Mouse (Mus musculus) stomach, embryonic 16.5 days (tissue): ENCODE data around the gene Phrf1. TPM values are rescaled to one million over a fixed set of nuclear protein-coding genes. Genes with fewer than 3 reads are reported as not detected.
"Not testable (repeated sequence)": the region's sequence is repeated elsewhere in the genome, so short reads cannot be mapped to it uniquely, and the experiment has no call there.

Source experiments
- ATAC-seq: fragments of 200-750 bp; cut with Nextera tagmentation; 2 replicates; pipeline ENCODE4 v1.8.0; 2017; ENCODE audit warnings: moderate number of reproducible peaks, moderate TSS enrichment; ENCODE audit not compliant: insufficient read depth, low FRiP score
- H3K27ac ChIP-seq: fragments of 300-500 bp; sonication (generic); 2 replicates; pipeline ENCODE4 v1.5.1; 2014; ENCODE audit warnings: low read length
- H3K27me3 ChIP-seq: fragments of 300-500 bp; sonication (generic); 2 replicates; pipeline ENCODE4 v1.6.1; 2014; ENCODE audit warnings: low read length, control low read depth, mixed read lengths; ENCODE audit not compliant: control insufficient read depth, insufficient read depth
- H3K36me3 ChIP-seq: fragments of 300-500 bp; sonication (generic); 2 replicates; pipeline ENCODE4 v1.6.1; 2014; ENCODE audit warnings: low read length; ENCODE audit not compliant: control insufficient read depth, insufficient read depth
- H3K4me1 ChIP-seq: fragments of 300-500 bp; sonication (generic); 2 replicates; pipeline ENCODE4 v1.6.1; 2014; ENCODE audit warnings: low read length, control low read depth, mixed read lengths; ENCODE audit not compliant: control insufficient read depth, insufficient read depth
- H3K4me2 ChIP-seq: fragments of 300-500 bp; sonication (generic); 2 replicates; pipeline ENCODE4 v1.6.1; 2014; ENCODE audit warnings: low read depth, low read length, mixed read lengths
- H3K4me3 ChIP-seq: fragments of 300-500 bp; sonication (generic); replicated peaks from 2 replicates; pipeline ENCODE4 v1.5.1; 2014; ENCODE audit warnings: mild to moderate bottlenecking, low read length
- H3K9ac ChIP-seq: fragments of 300-500 bp; sonication (generic); 2 replicates; pipeline ENCODE4 v1.6.1; 2014; ENCODE audit warnings: low read length
- H3K9me3 ChIP-seq: fragments of 300-500 bp; sonication (generic); replicated peaks from 2 replicates; pipeline ENCODE4 v1.6.1; 2016; ENCODE audit warnings: low read length, control low read depth; ENCODE audit not compliant: control insufficient read depth
- WGBS: fragments of 180-500 bp; shearing (Covaris S2); extraction: QIAGEN DNeasy Blood & Tissue Kit; methylation state at CpG from one replicate; pipeline ENCODE4 v1.1.7; 2014; 5-methylcytosine and 5-hydroxymethylcytosine counted together
- polyA plus RNA-seq: library from polyadenylated mRNA; unstranded; fragments of >200 nt; fragmentation: Nextera tagmentation; extraction: Ambion mirVana; gene quantifications from 2 replicates; pipeline ENCODE4 v1.2.1, GENCODE M21; 2015

The Phrf1 gene
- polyA plus RNA-seq, 1 experiment from 2014 or later, result 57.6 TPM

- ATAC-seq, result no peak
- WGBS, result 71% methylated on average over 4 of the region's 4 CpGs
- Histone ChIP-seq H3K4me2 (0 out of 2 replicates have a peak overlapping the region, but pooled peaks have one; percentile 77), H3K4me3 (no peak overlapping the region), H3K9ac (peak overlapping the region; percentile 66), H3K36me3 (no peaks in the 10 kb centered on the region), H3K27me3 (no peaks in the 10 kb centered on the region), H3K27ac (peak overlapping the region; percentile 95), H3K9me3 (no peaks in the 10 kb centered on the region), H3K4me1 (peaks cover 42% of the 10 kb centered on the region)
Observed at GRCm38 (mm10) chr7:141222696-141223215, 5.8 kb upstream of the Phrf1 start.

GRCm38 (mm10) chr7:141226535-141226934 is 2.0 kb upstream of the Phrf1 start:
- Histone ChIP-seq H3K27ac (no peak overlapping the region), H3K4me2 (no peak overlapping the region), H3K9me3 (no peaks in the 10 kb centered on the region), H3K27me3 (no peaks in the 10 kb centered on the region), H3K4me3 (no peak overlapping the region), H3K36me3 (peaks cover 3% of the 10 kb centered on the region; the same call in 1 of the 2 replicates), H3K4me1 (peaks cover 28% of the 10 kb centered on the region), H3K9ac (no peak overlapping the region)
- 79% methylated on average over 6 of the region's 6 CpGs for WGBS
- no peak for ATAC-seq

GRCm38 (mm10) chr7:141227796-141228195 is 788 bp upstream of the Phrf1 start:
- H3K4me2 ChIP-seq, result 0 out of 2 replicates have a peak overlapping the region, but pooled peaks have one; percentile 22
- 77% methylated on average over 4 of the region's 4 CpGs for WGBS
- H3K4me3 ChIP-seq, result no peak overlapping the region
- no peaks in the 10 kb centered on the region for H3K27me3 ChIP-seq
- peaks cover 20% of the 10 kb centered on the region for H3K4me1 ChIP-seq
- peak overlapping the region; percentile 97; the same call in 1 of the 2 replicates for H3K9ac ChIP-seq
- H3K36me3 ChIP-seq, result peaks cover 16% of the 10 kb centered on the region; the same call in 1 of the 2 replicates
- H3K9me3 ChIP-seq, result no peaks in the 10 kb centered on the region
- no peak for ATAC-seq
- H3K27ac ChIP-seq, result no peak overlapping the region

- Histone ChIP-seq H3K36me3 (peaks cover 21% of the 10 kb centered on the region; the same call in 1 of the 2 replicates), H3K27me3 (no peaks in the 10 kb centered on the region), H3K9me3 (no peaks in the 10 kb centered on the region), H3K4me3 (peak overlapping the region; percentile 92), H3K4me2 (peak overlapping the region; percentile 85), H3K4me1 (peaks cover 16% of the 10 kb centered on the region), H3K27ac (no peak overlapping the region), H3K9ac (peak overlapping the region; percentile 97)
- 43% methylated on average over 6 of the region's 6 CpGs for WGBS
- no peak for ATAC-seq
Observed at GRCm38 (mm10) chr7:141229702-141230101, 1.1 kb downstream of the Phrf1 start.

- H3K9me3 ChIP-seq, result no peaks in the 10 kb centered on the region
- no peak overlapping the region for H3K4me3 ChIP-seq
- ATAC-seq, result no peak
- WGBS, result 88% methylated on average over 4 of the region's 4 CpGs
- no peak overlapping the region for H3K27ac ChIP-seq
- H3K36me3 ChIP-seq, result peaks cover 21% of the 10 kb centered on the region; the same call in 1 of the 2 replicates
- no peaks in the 10 kb centered on the region for H3K27me3 ChIP-seq
- no peak overlapping the region for H3K9ac ChIP-seq
- 0 out of 2 replicates have a peak overlapping the region, but pooled peaks have one; percentile 85 for H3K4me2 ChIP-seq
- peaks cover 16% of the 10 kb centered on the region for H3K4me1 ChIP-seq
Observed at GRCm38 (mm10) chr7:141230570-141230969, 2.0 kb downstream of the Phrf1 start.

- ATAC-seq, result no peak
Observed at GRCm38 (mm10) chr7:141231111-141231510, 2.5 kb downstream of the Phrf1 start.

GRCm38 (mm10) chr7:141231551-141231950 is 3.0 kb downstream of the Phrf1 start:
- Histone ChIP-seq H3K9me3 (no peaks in the 10 kb centered on the region), H3K27me3 (no peaks in the 10 kb centered on the region), H3K4me3 (no peak overlapping the region), H3K36me3 (peaks cover 21% of the 10 kb centered on the region; the same call in 1 of the 2 replicates), H3K9ac (no peak overlapping the region), H3K4me1 (peaks cover 16% of the 10 kb centered on the region), H3K27ac (no peak overlapping the region), H3K4me2 (no peak overlapping the region)
- 89% methylated on average over 10 of the region's 10 CpGs for whole genome bisulfite sequencing
- no peak for ATAC-seq

More at GRCm38 (mm10) chr7:141231111-141231510, 2.5 kb downstream of the Phrf1 start:
- Histone ChIP-seq H3K9me3 (no peaks in the 10 kb centered on the region), H3K27ac (no peak overlapping the region), H3K36me3 (peaks cover 21% of the 10 kb centered on the region; the same call in 1 of the 2 replicates), H3K9ac (no peak overlapping the region), H3K4me1 (peaks cover 16% of the 10 kb centered on the region), H3K4me2 (no peak overlapping the region), H3K27me3 (no peaks in the 10 kb centered on the region), H3K4me3 (no peak overlapping the region)
- WGBS, result 92% methylated on average over 3 of the region's 3 CpGs

GRCm38 (mm10) chr7:141250486-141250885 is 21.9 kb downstream of the Phrf1 start:
- H3K27ac ChIP-seq, H3K4me3 ChIP-seq, H3K27me3 ChIP-seq, H3K4me2 ChIP-seq, H3K4me1 ChIP-seq, H3K9me3 ChIP-seq, H3K9ac ChIP-seq, ATAC-seq: not testable (repeated sequence)
- WGBS, result 82% methylated on average over 4 of the region's 4 CpGs
- peaks cover 37% of the 10 kb centered on the region for H3K36me3 ChIP-seq

GRCm38 (mm10) chr7:141256159-141256558 is 27.6 kb downstream of the Phrf1 start:
- no peaks in the 10 kb centered on the region for H3K4me1 ChIP-seq
- H3K4me3 ChIP-seq, result no peak overlapping the region
- H3K27ac ChIP-seq, result no peak overlapping the region
- no peak overlapping the region for H3K4me2 ChIP-seq
- no peaks in the 10 kb centered on the region for H3K9me3 ChIP-seq
- no peaks in the 10 kb centered on the region for H3K27me3 ChIP-seq
- H3K36me3 ChIP-seq, result peaks cover 42% of the 10 kb centered on the region
- no peak overlapping the region for H3K9ac ChIP-seq
- ATAC-seq, result no peak
- WGBS, result 89% methylated on average over 10 of the region's 10 CpGs
